Mouse (Mus musculus) midbrain, embryonic 14.5 days (tissue): ENCODE measurements at regions not wholly inside any gene's neighbourhood (a gene's known extent, or its start where the extent isn't known, plus 50 kb on each side); places are given as distances from the start of the nearest gene placed in this dataset.
A peak's percentile ranks its signal among the peaks of the same experiment; 100 is the strongest.

Source experiments
- ATAC-seq: fragments of 200-750 bp; cut with Nextera tagmentation; 2 replicates; pipeline ENCODE4 v1.8.0; 2017; ENCODE audit warnings: moderate number of reproducible peaks, moderate library complexity; ENCODE audit not compliant: low FRiP score, low TSS enrichment
- DNase-seq: peaks from one replicate; pipeline ENCODE4 v3.0.0-alpha.2; 2015
- H3K27ac ChIP-seq: fragments of 300-500 bp; sonication (generic); replicated peaks from 2 replicates; pipeline ENCODE4 v1.5.1; 2014; ENCODE audit warnings: mild to moderate bottlenecking, low read depth, low read length, moderate library complexity
- H3K27me3 ChIP-seq: fragments of 300-500 bp; sonication (generic); 2 replicates; pipeline ENCODE4 v1.6.1; 2014; ENCODE audit warnings: low read length, control low read depth, mixed read lengths; ENCODE audit not compliant: control insufficient read depth, insufficient read depth
- H3K36me3 ChIP-seq: fragments of 300-500 bp; sonication (generic); 2 replicates; pipeline ENCODE4 v1.6.1; 2014; ENCODE audit warnings: low read length, control low read depth; ENCODE audit not compliant: control insufficient read depth, insufficient read depth
- H3K4me1 ChIP-seq: fragments of 300-500 bp; sonication (generic); 2 replicates; pipeline ENCODE4 v1.6.1; 2014; ENCODE audit warnings: mild to moderate bottlenecking, antibody characterized with exemption, low read length, control low read depth; ENCODE audit not compliant: control insufficient read depth, insufficient read depth
- H3K4me2 ChIP-seq: fragments of 300-500 bp; sonication (generic); 2 replicates; pipeline ENCODE4 v1.6.1; 2014; ENCODE audit warnings: mild to moderate bottlenecking, low read length, moderate library complexity
- H3K4me3 ChIP-seq: fragments of 300-500 bp; sonication (generic); replicated peaks from 2 replicates; pipeline ENCODE4 v1.5.1; 2014; ENCODE audit warnings: low read depth, low read length
- H3K9ac ChIP-seq: fragments of 300-500 bp; sonication (generic); replicated peaks from 2 replicates; pipeline ENCODE4 v1.6.1; 2014; ENCODE audit warnings: mild to moderate bottlenecking, low read length, moderate library complexity
- H3K9me3 ChIP-seq: fragments of 300-500 bp; sonication (generic); 2 replicates; pipeline ENCODE4 v1.6.1; 2016; ENCODE audit warnings: low read length, control low read depth, mixed read lengths; ENCODE audit not compliant: control insufficient read depth
- WGBS: fragments of 180-500 bp; shearing (Covaris S2); extraction: QIAGEN DNeasy Blood & Tissue Kit; methylation state at CpG from one replicate; pipeline ENCODE4 v1.1.7; 2014; 5-methylcytosine and 5-hydroxymethylcytosine counted together

- Histone ChIP-seq H3K9me3 (no peaks in the 10 kb centered on the region), H3K9ac (peak overlapping the region; percentile 68), H3K36me3 (peaks cover 4% of the 10 kb centered on the region; the same call in 1 of the 2 replicates), H3K27me3 (no peaks in the 10 kb centered on the region), H3K4me2 (peak overlapping the region; percentile 68), H3K27ac (peak overlapping the region; percentile 55; the same call in 1 of the 2 replicates), H3K4me1 (no peaks in the 10 kb centered on the region), H3K4me3 (peak overlapping the region; percentile 58)
- DNase-seq: peak; percentile 91
- peak; percentile 86 for ATAC-seq
- 31% methylated on average over 34 of the region's 34 CpGs for WGBS
Observed at GRCm38 (mm10) chr7:31208237-31209054, 52.8 kb upstream of the Gramd1a start.

- Histone ChIP-seq H3K27ac (no peak overlapping the region), H3K9ac (no peak overlapping the region), H3K36me3 (peaks cover 4% of the 10 kb centered on the region; the same call in 1 of the 2 replicates), H3K4me2 (peak overlapping the region; percentile 68), H3K4me3 (peak overlapping the region; percentile 58), H3K9me3 (no peaks in the 10 kb centered on the region), H3K27me3 (no peaks in the 10 kb centered on the region), H3K4me1 (no peaks in the 10 kb centered on the region)
- 70% methylated on average over 13 of the region's 13 CpGs for WGBS
- DNase-seq (no peak), ATAC-seq (0 out of 2 replicates have a peak, but pooled peaks have one; percentile 14)
Observed at GRCm38 (mm10) chr7:31207563-31208236, 52.0 kb upstream of the Gramd1a start.
